Mouse (Mus musculus): ENCODE data around the gene Tanc1. TPM values are rescaled to one million over a fixed set of nuclear protein-coding genes. Genes with fewer than 3 reads are reported as not detected.

Tanc1 gene
- polyA plus RNA-seq, 1 experiment from 2014 or later = 8.9 TPM

- H3K4me3 ChIP-seq = no peak overlapping the region
- ATAC-seq (ENCODE audit: low FRiP score) = no peak; the same call in 1 of the 2 replicates
- no peaks in the 10 kb centered on the region for H3K9me3 ChIP-seq
- H3K4me1 ChIP-seq (replicated peaks) = peaks cover 29% of the 10 kb centered on the region
- H3K36me3 ChIP-seq = no peaks in the 10 kb centered on the region
- peak overlapping the region; percentile 41 for H3K27ac ChIP-seq
- WGBS = 44% methylated on average over 24 of the region's 24 CpGs
- H3K9ac ChIP-seq = no peak overlapping the region
- H3K27me3 ChIP-seq = no peaks in the 10 kb centered on the region
- no peak overlapping the region for H3K4me2 ChIP-seq
Observed at GRCm38 (mm10) chr2:59718601-59719416, 107.0 kb downstream of the Tanc1 start.

DNA sequence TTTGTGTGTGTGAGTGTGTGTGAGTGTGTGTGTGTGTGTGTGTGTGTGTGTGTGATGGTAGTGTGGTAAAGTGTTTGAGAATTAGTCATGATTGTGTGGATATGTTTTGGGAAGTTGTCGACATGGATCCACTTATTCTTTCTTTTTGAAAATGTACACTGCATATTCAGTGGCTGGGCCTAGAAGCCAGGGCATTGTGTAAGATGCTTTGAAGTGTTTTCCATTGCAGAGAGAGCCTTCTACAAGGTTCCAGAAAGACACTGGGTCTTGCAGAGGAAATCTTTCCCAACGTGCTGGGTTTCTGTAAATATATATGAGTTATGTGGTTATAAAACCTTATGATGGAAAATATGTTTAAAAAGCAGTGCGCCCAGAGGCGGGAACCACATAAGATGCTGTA, 108.0 kb downstream of the Tanc1 start:
- peaks cover 29% of the 10 kb centered on the region for H3K4me1 ChIP-seq (replicated peaks)
- no peaks in the 10 kb centered on the region for H3K36me3 ChIP-seq
- H3K9me3 ChIP-seq = no peaks in the 10 kb centered on the region
- WGBS = 87% methylated on average over 4 of the region's 4 CpGs
- no peak overlapping the region for H3K27ac ChIP-seq
- no peak overlapping the region for H3K9ac ChIP-seq
- ATAC-seq (ENCODE audit: low FRiP score) = no peak
- H3K4me2 ChIP-seq = no peak overlapping the region
- H3K4me3 ChIP-seq = no peak overlapping the region
- no peaks in the 10 kb centered on the region for H3K27me3 ChIP-seq

DNA sequence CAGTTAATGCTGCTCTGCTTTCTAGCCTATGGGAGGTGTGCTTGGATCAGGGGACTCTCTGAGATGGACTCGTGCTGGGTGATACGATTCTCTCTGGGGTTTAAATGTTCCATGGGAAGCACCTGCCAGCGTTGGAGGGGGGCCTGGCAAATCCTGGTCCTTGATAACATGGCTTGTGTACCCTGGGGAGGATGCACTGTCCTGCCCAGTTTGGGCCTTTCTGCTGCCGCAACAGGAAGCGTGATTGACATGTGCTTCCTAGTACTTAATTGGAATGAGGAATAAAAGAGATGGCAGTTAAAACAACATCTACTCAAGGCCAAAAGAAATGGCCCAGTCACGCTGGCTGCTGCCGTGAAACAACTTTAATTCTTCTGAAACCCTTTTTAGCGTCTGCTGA, 109.3 kb downstream of the Tanc1 start:
- H3K4me3 ChIP-seq = no peak overlapping the region
- H3K4me2 ChIP-seq = no peak overlapping the region
- WGBS = 35% methylated on average over 8 of the region's 8 CpGs
- H3K27me3 ChIP-seq = no peaks in the 10 kb centered on the region
- H3K27ac ChIP-seq = no peak overlapping the region
- ATAC-seq (ENCODE audit: low FRiP score) = no peak
- peaks cover 35% of the 10 kb centered on the region for H3K4me1 ChIP-seq (replicated peaks)
- H3K9me3 ChIP-seq = no peaks in the 10 kb centered on the region
- no peak overlapping the region; the same call in 1 of the 2 replicates for H3K9ac ChIP-seq
- H3K36me3 ChIP-seq = no peaks in the 10 kb centered on the region

GRCm38 (mm10) chr2:59721758-59722157, 109.9 kb downstream of the Tanc1 start:
- H3K9ac ChIP-seq = no peak overlapping the region; the same call in 1 of the 2 replicates
- 54% methylated on average over 5 of the region's 5 CpGs for WGBS
- H3K27ac ChIP-seq = no peak overlapping the region
- no peaks in the 10 kb centered on the region for H3K36me3 ChIP-seq
- no peak overlapping the region for H3K4me3 ChIP-seq
- H3K4me1 ChIP-seq (replicated peaks) = peaks cover 35% of the 10 kb centered on the region
- H3K4me2 ChIP-seq = no peak overlapping the region
- no peaks in the 10 kb centered on the region for H3K9me3 ChIP-seq
- no peaks in the 10 kb centered on the region for H3K27me3 ChIP-seq
- no peak for ATAC-seq (ENCODE audit: low FRiP score)

DNA sequence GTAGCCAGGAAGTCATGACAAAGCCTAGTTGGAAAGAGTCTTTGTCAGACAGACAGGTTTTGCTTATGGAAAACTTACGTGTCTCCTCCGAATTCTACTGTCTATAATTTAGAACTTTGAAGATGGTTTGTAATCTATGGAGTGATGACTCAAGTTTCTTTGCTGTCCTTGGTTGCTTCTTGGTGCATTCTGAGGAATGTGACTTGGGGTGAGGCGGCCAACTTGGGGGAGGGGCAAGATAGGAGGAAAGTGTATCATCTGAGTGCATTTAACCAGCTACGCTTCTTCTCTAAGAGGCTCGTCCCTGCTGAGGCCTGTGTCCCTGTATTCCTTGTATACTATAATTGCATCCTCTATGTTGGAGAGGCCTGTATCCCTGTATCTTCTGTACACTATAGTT, 111.5 kb downstream of the Tanc1 start:
- 92% methylated on average over 5 of the region's 5 CpGs for WGBS
- Histone ChIP-seq H3K9ac (no peak overlapping the region), H3K9me3 (no peaks in the 10 kb centered on the region), H3K4me1 (replicated peaks) (peaks cover 27% of the 10 kb centered on the region), H3K27me3 (no peaks in the 10 kb centered on the region), H3K27ac (no peak overlapping the region), H3K36me3 (no peaks in the 10 kb centered on the region), H3K4me3 (no peak overlapping the region), H3K4me2 (no peak overlapping the region)
- ATAC-seq (ENCODE audit: low FRiP score) = no peak

DNA sequence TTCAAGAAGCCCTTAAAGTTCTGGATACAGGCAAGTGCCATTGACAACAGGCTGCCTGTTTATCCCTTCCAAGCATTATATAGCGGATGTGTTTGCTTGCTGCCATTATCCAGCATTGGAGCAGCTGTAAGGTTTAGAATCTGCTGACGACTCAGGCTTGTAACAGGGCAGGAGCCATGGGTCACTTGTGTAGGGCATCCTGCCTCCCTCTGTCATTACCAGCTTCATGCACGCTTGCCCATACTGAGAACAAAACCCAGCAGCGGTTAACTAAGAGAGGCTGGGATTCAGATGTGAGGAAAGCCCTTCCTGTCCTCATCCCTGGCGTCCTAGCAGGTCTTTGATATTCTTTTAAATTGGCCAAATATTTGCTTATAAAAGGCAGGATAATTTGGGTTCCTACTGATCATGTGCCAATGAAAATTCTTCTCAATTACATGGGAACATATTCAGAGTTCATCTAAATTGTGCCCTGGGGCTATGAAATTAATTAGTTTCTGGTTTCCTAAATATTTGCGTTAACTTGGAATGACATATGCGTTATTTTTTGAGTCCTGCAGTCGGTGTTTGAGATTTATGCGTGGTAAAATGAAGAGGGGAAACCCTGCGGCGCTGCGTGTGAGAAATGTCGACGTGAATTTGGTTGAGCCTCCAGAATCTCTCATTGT, 113.8 kb downstream of the Tanc1 start:
- no peak overlapping the region for H3K4me3 ChIP-seq

DNA sequence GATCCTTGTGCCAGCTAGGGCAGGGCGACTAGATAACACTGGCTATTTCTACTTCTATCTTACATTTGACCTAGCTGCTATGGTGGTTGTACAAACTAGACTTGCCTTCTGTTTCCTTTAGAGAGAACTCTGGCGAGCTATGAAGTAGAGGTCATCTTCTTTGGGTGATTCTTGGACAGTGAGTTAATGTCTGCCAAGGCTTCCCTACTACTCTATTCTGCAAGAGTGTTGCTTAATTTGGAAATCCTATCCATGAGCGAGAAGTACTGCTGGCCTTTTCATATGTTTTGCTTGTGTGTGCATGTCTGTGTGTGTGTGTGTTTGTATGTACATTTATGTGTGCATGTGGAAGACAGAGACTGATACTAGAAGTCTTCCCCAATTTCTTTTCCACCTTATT, 120.0 kb downstream of the Tanc1 start:
- Histone ChIP-seq H3K4me2 (no peak overlapping the region), H3K36me3 (no peaks in the 10 kb centered on the region), H3K27me3 (no peaks in the 10 kb centered on the region), H3K9ac (no peak overlapping the region), H3K4me1 (replicated peaks) (peaks cover 9% of the 10 kb centered on the region), H3K4me3 (no peak overlapping the region), H3K27ac (no peak overlapping the region), H3K9me3 (no peaks in the 10 kb centered on the region)
- ATAC-seq (ENCODE audit: low FRiP score) = no peak
- WGBS = 93% methylated on average over 3 of the region's 3 CpGs

More for the DNA sequence above, 113.8 kb downstream of the Tanc1 start:
- Histone ChIP-seq H3K27ac (peak overlapping the region; percentile 40; the same call in 1 of the 2 replicates), H3K9me3 (no peaks in the 10 kb centered on the region), H3K4me2 (no peak overlapping the region), H3K4me1 (replicated peaks) (peaks cover 17% of the 10 kb centered on the region), H3K27me3 (no peaks in the 10 kb centered on the region), H3K36me3 (no peaks in the 10 kb centered on the region), H3K9ac (no peak overlapping the region)
- ATAC-seq (ENCODE audit: low FRiP score) = no peak
- WGBS = 70% methylated on average over 14 of the region's 14 CpGs

DNA sequence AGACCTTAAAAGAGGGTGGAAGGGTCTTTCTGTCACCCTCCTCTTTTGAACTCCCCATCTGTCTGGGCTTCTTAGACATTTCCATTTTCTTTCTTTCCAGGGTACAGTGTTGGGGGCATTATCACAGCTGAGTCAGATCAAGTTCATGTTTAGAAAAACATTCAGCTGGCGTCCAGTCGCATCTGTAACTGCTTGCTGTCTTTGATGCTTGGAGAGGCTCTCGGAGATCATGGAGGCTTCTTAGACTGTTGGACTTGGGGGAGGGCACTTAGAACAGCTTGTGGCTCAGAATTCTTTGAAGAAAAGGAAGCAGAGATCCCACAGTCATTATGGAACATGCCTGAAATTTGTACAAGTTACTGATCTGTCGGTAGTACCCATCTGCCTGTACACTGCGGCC, 121.6 kb downstream of the Tanc1 start:
- H3K4me3 ChIP-seq = no peak overlapping the region
- ATAC-seq (ENCODE audit: low FRiP score) = no peak
- no peak overlapping the region for H3K9ac ChIP-seq
- WGBS = 83% methylated on average over 5 of the region's 5 CpGs
- no peak overlapping the region for H3K4me2 ChIP-seq
- no peaks in the 10 kb centered on the region for H3K27me3 ChIP-seq
- peaks cover 17% of the 10 kb centered on the region for H3K4me1 ChIP-seq (replicated peaks)
- H3K9me3 ChIP-seq = no peaks in the 10 kb centered on the region
- no peak overlapping the region for H3K27ac ChIP-seq
- H3K36me3 ChIP-seq = no peaks in the 10 kb centered on the region

GRCm38 (mm10) chr2:59736401-59736898, 124.6 kb downstream of the Tanc1 start:
- Histone ChIP-seq H3K9me3 (no peaks in the 10 kb centered on the region), H3K27me3 (no peaks in the 10 kb centered on the region), H3K4me1 (replicated peaks) (peaks cover 17% of the 10 kb centered on the region), H3K4me3 (no peak overlapping the region), H3K36me3 (no peaks in the 10 kb centered on the region), H3K4me2 (peak overlapping the region; percentile 17), H3K27ac (peak overlapping the region; percentile 83), H3K9ac (no peak overlapping the region)
- peak; percentile 78 for ATAC-seq (ENCODE audit: low FRiP score)
- WGBS = 51% methylated on average over 10 of the region's 10 CpGs

DNA sequence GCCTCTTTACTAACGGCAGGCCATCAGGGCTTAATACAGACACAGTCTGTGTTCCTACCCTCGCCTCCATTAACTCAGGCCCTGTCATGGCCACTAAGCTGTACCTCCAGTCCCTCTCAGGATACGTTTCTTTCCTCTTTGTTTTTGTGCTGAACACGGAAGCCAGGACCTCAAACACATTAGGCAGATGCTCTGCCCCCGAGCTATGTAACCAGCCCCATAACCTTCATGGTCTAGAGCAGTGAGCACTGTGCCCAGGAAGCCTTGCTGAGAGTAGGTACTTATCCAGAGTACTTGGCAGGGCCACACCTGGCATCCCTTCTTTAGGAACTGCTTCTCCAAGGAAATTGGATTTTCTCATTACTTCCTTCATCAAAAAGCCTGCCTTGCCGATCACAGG, 125.5 kb downstream of the Tanc1 start:
- Histone ChIP-seq H3K9me3 (no peaks in the 10 kb centered on the region), H3K27ac (peak overlapping the region; percentile 83), H3K4me1 (replicated peaks) (peaks cover 17% of the 10 kb centered on the region), H3K9ac (no peak overlapping the region), H3K4me2 (no peak overlapping the region), H3K4me3 (no peak overlapping the region), H3K27me3 (no peaks in the 10 kb centered on the region), H3K36me3 (no peaks in the 10 kb centered on the region)
- WGBS = 77% methylated on average over 6 of the region's 6 CpGs
- ATAC-seq (ENCODE audit: low FRiP score) = peak; percentile 33; the same call in 1 of the 2 replicates

- H3K4me1 ChIP-seq (replicated peaks) = peaks cover 17% of the 10 kb centered on the region
- no peaks in the 10 kb centered on the region for H3K9me3 ChIP-seq
- no peaks in the 10 kb centered on the region for H3K36me3 ChIP-seq
- no peak overlapping the region for H3K9ac ChIP-seq
- no peak overlapping the region for H3K4me3 ChIP-seq
- WGBS = 80% methylated on average over 5 of the region's 5 CpGs
- ATAC-seq (ENCODE audit: low FRiP score) = no peak
- no peak overlapping the region for H3K4me2 ChIP-seq
- H3K27ac ChIP-seq = no peak overlapping the region
- no peaks in the 10 kb centered on the region for H3K27me3 ChIP-seq
Observed at GRCm38 (mm10) chr2:59738356-59738755, 126.5 kb downstream of the Tanc1 start.

GRCm38 (mm10) chr2:59739036-59739435, 127.2 kb downstream of the Tanc1 start:
- Histone ChIP-seq H3K36me3 (no peaks in the 10 kb centered on the region), H3K4me1 (replicated peaks) (peaks cover 17% of the 10 kb centered on the region), H3K4me2 (no peak overlapping the region), H3K27ac (no peak overlapping the region), H3K4me3 (no peak overlapping the region), H3K27me3 (no peaks in the 10 kb centered on the region), H3K9ac (no peak overlapping the region), H3K9me3 (no peaks in the 10 kb centered on the region)
- no peak for ATAC-seq (ENCODE audit: low FRiP score)
- 85% methylated on average over 8 of the region's 8 CpGs for WGBS
